Mouse (Mus musculus) adrenal gland, postnatal 14 days (tissue): ENCODE data around the gene Asap3. TPM values are rescaled to one million over a fixed set of nuclear protein-coding genes. Genes with fewer than 3 reads are reported as not detected.

Experiments used
- DNase-seq: peaks from one replicate; pipeline ENCODE4 v3.0.0; 2021; ENCODE audit warnings: mixed read lengths
- total RNA-seq: library from RNA; stranded (reverse); gene quantifications from 2 replicates; pipeline ENCODE4 v1.2.3, GENCODE M21; 2021

The Asap3 gene
- total RNA-seq, 1 experiment from 2014 or later, result 3.4 TPM

- peak; percentile 95 for DNase-seq
Observed at GRCm38 (mm10) chr4:136180408-136181330, 25.5 kb upstream of the Asap3 start.

- DNase-seq, result no peak
Observed at GRCm38 (mm10) chr4:136181367-136181766, 24.8 kb upstream of the Asap3 start.

- peak; percentile 67 for DNase-seq
Observed at GRCm38 (mm10) chr4:136185375-136185774, 20.8 kb upstream of the Asap3 start.

- DNase-seq, result no peak
Observed at GRCm38 (mm10) chr4:136186315-136186714, 19.9 kb upstream of the Asap3 start.

GRCm38 (mm10) chr4:136186739-136187472 lies 19.3 kb upstream of the Asap3 start:
- no peak for DNase-seq

DNA sequence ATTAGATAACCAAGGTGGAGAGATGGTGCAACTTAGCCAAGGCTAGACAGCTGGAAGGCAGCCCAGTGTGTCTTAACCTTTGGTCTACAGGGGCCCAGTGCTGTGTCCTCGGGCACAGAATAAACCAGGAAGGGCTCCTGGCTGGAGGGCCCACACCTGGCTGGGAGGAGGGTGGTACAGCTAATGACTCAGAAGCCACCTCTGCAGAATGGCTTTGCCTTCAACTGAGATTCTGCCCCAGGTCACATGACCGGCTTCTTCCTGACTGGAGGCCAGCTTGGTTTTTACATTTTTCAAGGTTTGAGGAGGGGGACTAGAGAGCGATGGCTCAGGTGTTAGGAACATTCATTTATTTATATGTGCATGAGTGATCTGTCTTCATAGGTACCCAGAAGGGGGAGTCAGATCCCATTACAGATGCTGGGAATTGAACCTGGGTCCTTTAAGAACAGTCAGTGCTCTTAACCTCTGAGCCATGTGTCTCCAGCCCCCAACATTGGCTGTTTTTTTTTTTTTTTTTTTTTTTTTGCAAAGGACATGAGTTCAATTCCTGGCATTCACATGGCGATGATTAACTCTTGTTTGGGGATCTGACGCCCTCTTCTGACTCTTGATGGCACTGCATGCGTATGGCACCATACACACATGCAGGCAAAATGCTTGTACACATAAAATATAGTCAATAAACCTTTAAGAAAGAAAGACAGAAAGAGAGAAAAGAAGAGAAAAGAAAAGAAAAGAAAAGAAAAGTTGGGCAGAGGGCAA lies 17.0 kb upstream of the Asap3 start:
- no peak for DNase-seq

- peak; percentile 61 for DNase-seq
Observed at GRCm38 (mm10) chr4:136189912-136190311, 16.3 kb upstream of the Asap3 start.

GRCm38 (mm10) chr4:136193571-136193970 lies 12.6 kb upstream of the Asap3 start:
- no peak for DNase-seq

DNA sequence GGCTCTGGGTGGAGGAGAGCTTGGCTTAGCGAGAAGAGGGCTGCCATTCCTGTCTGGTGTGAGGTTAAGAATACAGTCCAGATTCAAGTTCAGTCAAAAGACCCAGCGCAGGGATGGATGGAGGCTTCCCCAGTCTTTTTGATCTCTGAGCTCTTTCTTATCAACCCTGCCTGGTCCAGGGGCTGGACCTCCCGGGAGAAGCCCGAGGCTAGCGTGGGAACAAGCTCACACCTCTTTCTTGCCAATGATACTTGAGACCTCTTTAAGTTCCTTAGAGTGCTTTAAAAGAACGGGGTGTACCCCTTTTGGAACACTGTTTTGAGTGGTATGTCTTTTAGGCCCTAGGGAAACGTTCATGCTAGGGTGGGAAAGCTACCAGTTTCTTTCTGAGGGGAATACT lies 11.1 kb upstream of the Asap3 start:
- DNase-seq, result no peak

DNA sequence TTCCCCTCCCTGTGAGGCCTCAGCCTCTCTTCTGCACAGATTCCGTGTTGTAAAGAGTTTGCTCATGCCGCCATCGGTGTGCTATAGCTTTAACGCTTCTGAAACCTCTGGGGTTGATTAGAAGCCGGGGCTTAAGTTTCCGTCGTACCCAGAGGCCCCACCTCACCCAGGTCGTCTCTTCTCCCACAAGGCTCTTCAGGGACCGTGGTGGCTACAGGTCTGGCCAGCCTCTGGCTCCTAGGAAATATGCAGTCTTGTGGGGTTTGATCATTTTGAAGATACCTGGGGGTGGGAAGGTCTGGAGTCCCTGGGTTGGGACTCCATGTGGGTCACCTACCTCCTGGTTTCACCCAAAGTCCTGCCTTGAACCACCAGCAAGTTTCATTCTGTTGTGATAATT lies 10.5 kb upstream of the Asap3 start:
- no peak for DNase-seq

DNA sequence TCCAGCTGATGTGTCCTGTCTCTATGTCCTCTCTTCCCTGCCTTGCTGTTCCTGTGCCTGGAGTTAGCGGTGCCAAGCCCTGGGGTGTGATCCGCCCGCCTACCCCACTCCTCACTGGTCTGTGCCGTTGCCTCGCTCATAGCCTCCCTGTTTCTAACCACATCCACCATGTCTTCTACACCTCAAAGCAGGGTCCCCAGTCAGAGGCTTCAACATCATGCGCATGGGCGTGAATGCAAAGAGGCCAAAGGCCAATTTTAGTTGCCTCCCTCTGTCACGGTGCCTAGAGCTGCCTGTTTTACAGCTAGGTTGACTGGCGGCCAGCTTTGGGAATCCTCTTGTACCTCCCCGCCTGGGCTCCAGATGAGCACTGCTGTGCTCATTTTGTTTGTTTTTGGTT lies 10.0 kb upstream of the Asap3 start:
- no peak for DNase-seq

DNA sequence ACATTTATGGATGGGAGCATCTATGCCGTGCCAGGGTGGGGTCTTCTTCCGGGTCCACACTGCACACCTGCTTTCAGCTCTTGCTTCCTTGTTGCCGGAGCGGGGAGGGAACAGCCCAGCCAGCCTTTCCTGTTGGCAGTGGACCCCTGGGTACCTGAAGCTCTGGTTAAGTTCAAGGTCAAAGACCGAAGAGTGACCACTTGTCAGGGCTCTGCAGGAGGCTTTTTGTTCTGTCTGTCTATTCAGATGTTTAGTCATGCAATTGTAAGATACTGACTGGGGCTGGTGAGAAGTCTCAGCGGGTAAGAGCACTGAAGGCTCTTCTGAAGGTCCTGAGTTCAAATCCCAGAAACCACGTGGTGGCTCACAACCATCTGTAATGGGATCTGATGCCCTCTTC lies 7.3 kb upstream of the Asap3 start:
- no peak for DNase-seq

GRCm38 (mm10) chr4:136199562-136200292 lies 6.4 kb upstream of the Asap3 start:
- peak; percentile 69 for DNase-seq

- DNase-seq, result peak; percentile 85
Observed at GRCm38 (mm10) chr4:136202509-136202908, 3.7 kb upstream of the Asap3 start.

GRCm38 (mm10) chr4:136204775-136205174 lies 1.4 kb upstream of the Asap3 start:
- DNase-seq, result no peak

DNA sequence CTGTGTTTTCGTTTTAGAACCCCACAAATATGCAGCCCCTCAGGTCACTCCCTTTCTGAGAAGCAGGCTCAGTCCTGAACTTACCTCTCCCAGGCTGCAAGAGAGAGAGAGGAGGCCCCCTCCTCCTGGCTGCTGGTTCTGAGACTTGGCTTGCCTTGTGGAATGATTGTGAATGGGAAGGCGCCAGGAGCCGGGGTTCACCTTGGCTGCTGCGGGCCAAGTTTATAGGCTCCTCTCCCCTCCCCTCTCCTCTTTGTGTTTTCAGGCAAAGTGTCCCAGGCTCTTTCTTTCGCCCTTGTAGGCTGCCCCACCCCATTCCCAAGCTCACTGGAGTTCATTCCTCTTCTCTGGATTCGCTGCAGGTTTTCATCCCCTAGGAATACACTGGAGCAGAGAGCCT lies 778 bp downstream of the Asap3 start:
- peak; percentile 24 for DNase-seq

DNA sequence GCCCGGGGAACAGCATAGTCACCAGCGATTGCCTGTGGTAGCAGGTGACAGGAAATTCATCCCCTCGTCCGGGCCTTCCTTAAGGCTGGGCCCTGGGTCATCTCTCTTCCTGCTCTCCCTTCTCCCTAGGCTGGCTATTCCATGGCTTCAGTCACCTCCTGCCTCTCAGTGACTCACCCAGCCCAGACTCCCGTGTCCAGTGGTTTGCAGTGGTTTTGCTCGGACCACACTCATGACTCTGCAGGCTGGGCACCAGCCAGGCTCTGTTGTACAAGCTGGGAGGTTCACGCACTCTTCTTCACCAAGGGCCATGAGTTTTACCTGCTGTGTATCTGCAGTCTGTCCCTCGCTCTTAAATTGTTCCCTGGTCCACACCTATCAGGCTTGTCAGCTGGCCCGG lies 4.8 kb downstream of the Asap3 start:
- peak; percentile 33 for DNase-seq

DNA sequence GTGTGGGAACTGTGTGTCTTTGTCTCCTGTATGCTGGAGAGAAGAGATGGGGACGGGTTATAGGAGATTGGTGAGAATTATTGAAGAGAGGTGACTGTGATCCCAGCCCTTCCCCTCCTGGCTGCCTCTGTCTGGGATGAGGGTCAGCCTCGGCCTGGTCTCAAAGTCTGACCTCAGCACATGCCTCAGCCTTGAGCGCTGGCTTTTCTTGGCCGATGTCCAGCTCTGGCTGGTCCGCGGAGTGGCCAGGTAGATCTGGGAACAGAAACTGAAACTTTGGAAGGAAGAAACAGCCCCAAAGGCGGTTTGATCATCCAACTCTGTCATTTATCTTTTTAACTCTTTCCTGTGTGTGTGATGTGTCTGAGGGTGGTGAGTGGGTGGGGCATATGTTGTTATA lies 7.5 kb downstream of the Asap3 start:
- peak; percentile 67 for DNase-seq

DNA sequence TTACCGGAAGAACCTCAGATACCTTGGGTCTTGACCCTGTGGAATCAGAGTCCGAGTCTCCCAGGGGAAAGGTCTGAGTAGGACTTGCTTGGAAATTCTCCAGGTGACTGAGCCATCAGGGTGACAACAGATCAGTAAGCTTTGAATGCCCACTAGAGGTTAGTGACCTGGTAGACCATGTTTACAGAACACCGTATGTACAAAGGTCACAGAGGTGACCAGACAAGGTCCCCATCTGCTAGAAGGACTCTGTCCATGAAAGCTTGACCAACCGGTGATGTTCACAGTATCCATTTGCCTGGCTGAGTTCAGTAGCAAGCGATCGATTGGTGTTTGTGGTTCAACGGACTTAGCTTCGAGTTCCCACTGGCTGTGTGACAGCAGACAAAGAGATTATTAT lies 8.7 kb downstream of the Asap3 start:
- DNase-seq, result no peak

GRCm38 (mm10) chr4:136215576-136215975 lies 9.4 kb downstream of the Asap3 start:
- no peak for DNase-seq

GRCm38 (mm10) chr4:136217063-136217462 lies 10.9 kb downstream of the Asap3 start:
- DNase-seq, result no peak
